Mouse (Mus musculus) lung, embryonic 16.5 days (tissue): ENCODE measurements around the gene Nfkbib. TPM values are rescaled to one million over a fixed set of nuclear protein-coding genes. Genes with fewer than 3 reads are reported as not detected.

Experiments used
- ATAC-seq: fragments of 200-750 bp; cut with Nextera tagmentation; 2 replicates; pipeline ENCODE4 v1.8.0; 2017; ENCODE audit warnings: low read depth, mild to moderate bottlenecking, moderate library complexity
- H3K27ac ChIP-seq: fragments of 300-500 bp; sonication (generic); 2 replicates; pipeline ENCODE4 v1.5.1; 2014; ENCODE audit warnings: mild to moderate bottlenecking, control low read depth, low read length
- H3K27me3 ChIP-seq: fragments of 300-500 bp; sonication (generic); 2 replicates; pipeline ENCODE4 v1.6.1; 2014; ENCODE audit warnings: low read depth, low read length, mixed read lengths; ENCODE audit not compliant: control insufficient read depth, insufficient read depth
- H3K36me3 ChIP-seq: fragments of 300-500 bp; sonication (generic); 2 replicates; pipeline ENCODE4 v1.6.1; 2014; ENCODE audit warnings: low read length; ENCODE audit not compliant: control insufficient read depth, insufficient read depth
- H3K4me1 ChIP-seq: fragments of 300-500 bp; sonication (generic); replicated peaks from 2 replicates; pipeline ENCODE4 v1.6.1; 2014; ENCODE audit warnings: low read length, mixed read lengths; ENCODE audit not compliant: control insufficient read depth, insufficient read depth
- H3K4me2 ChIP-seq: fragments of 300-500 bp; sonication (generic); 2 replicates; pipeline ENCODE4 v1.6.1; 2014; ENCODE audit warnings: low read depth, low read length, control low read depth
- H3K4me3 ChIP-seq: fragments of 300-500 bp; sonication (generic); 2 replicates; pipeline ENCODE4 v1.5.1; 2014; ENCODE audit warnings: mild to moderate bottlenecking, low read length, control low read depth
- H3K9ac ChIP-seq: fragments of 300-500 bp; sonication (generic); 2 replicates; pipeline ENCODE4 v1.6.1; 2014; ENCODE audit warnings: low read length, control low read depth
- H3K9me3 ChIP-seq: fragments of 300-500 bp; sonication (generic); 2 replicates; pipeline ENCODE4 v1.6.1; 2016; ENCODE audit warnings: low read length; ENCODE audit not compliant: control insufficient read depth
- WGBS: fragments of 180-500 bp; shearing (Covaris S2); extraction: QIAGEN DNeasy Blood & Tissue Kit; methylation state at CpG from one replicate; pipeline ENCODE4 v1.1.7; 2014; 5-methylcytosine and 5-hydroxymethylcytosine counted together
- polyA plus RNA-seq: library from polyadenylated mRNA; unstranded; fragments of >200 nt; fragmentation: Nextera tagmentation; extraction: Ambion mirVana; gene quantifications from 2 replicates; pipeline ENCODE4 v1.2.1, GENCODE M21; 2015

Gene Nfkbib
- 35.3 and 37.3 TPM in 2 replicates for polyA plus RNA-seq

DNA sequence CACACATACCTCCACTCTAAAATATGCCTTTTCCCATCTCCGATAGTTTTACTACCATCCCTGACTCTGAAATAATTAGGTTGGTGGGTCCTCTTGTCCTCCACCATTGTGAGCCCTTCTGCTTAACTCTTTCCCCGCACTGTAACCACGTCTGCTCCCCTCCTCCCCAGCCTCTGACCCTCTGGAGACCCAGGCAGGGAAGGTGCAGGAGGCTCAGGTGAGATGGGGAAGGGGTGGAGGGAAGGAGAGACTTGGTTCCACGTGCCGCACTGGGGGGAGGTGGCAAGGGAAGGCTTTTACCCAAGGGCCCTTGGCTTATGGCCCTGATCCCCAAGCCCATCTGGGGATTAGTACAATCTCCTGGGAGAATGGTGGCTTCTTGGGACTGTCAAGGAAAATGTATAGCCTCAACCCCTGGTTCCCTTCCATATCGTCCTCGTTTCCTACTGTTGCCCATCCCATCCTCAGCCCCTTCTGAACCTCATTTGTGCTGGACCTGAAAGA, at the start of gene Nfkbib:
Gene Nfkbib, minus strand, starts transcription at position 51 of the 504 bp plus-strand sequence.
- Histone ChIP-seq H3K27me3 (no peaks in the 10 kb centered on the region), H3K4me2 (peak within 1 kb of the TSS; percentile 84), H3K9me3 (no peaks in the 10 kb centered on the region), H3K4me3 (peak within 1 kb of the TSS; percentile 90), H3K27ac (no peak within 1 kb of the TSS), H3K9ac (peak within 1 kb of the TSS; percentile 83), H3K36me3 (no peaks in the 10 kb centered on the region), H3K4me1 (peaks cover 17% of the 10 kb centered on the region)
- 63% methylated on average over 7 of the region's 7 CpGs for WGBS
- ATAC-seq = no peak

DNA sequence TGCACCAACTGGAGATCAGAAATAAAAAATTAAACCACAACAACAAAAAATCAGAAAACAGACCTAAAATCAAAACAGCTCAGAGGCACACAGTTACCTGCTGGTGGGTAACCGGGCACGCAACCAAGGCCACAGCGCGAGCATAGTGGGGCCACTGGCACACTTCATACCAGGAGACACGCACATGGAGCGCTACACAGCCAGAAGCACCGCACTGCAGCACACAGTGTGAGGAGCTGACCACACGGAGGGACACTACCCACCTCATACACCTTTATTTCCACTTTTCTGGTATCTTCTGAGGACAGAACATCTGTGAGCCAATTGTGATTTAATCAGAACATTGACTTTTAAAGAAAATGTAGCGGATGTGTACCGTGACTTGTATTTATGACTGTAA, 49.6 kb upstream of the Nfkbib start:
- Histone ChIP-seq H3K9ac (no peak overlapping the region), H3K4me2 (no peak overlapping the region), H3K4me1 (peaks cover 47% of the 10 kb centered on the region), H3K27me3 (no peaks in the 10 kb centered on the region), H3K27ac (no peak overlapping the region), H3K4me3 (no peak overlapping the region), H3K36me3 (peaks cover 91% of the 10 kb centered on the region), H3K9me3 (no peaks in the 10 kb centered on the region)
- ATAC-seq = no peak
- 86% methylated on average over 10 of the region's 10 CpGs for WGBS

DNA sequence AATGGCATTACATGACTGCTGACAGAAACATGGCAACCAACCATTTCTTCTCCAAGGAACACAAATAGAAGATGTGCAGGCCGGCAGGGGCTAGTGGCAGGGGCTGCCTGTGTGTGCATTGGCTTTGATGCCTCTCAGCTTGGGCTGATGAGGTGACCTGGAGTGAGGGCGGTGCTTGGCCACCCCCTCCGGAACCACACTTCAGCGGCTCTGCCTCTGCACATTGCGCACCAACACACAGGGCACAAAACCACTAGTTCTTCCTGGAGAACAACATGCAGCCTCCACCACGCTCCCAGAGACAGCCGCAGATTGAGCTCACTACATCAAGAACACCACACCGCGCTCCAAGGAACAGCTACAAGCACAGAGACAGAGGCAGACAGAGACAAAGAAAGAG, 48.9 kb upstream of the Nfkbib start:
- WGBS = 81% methylated on average over 9 of the region's 9 CpGs
- Histone ChIP-seq H3K4me2 (no peak overlapping the region), H3K4me3 (no peak overlapping the region), H3K27ac (no peak overlapping the region), H3K9me3 (no peaks in the 10 kb centered on the region), H3K9ac (no peak overlapping the region), H3K36me3 (peaks cover 86% of the 10 kb centered on the region), H3K4me1 (peaks cover 47% of the 10 kb centered on the region), H3K27me3 (no peaks in the 10 kb centered on the region)
- no peak for ATAC-seq

DNA sequence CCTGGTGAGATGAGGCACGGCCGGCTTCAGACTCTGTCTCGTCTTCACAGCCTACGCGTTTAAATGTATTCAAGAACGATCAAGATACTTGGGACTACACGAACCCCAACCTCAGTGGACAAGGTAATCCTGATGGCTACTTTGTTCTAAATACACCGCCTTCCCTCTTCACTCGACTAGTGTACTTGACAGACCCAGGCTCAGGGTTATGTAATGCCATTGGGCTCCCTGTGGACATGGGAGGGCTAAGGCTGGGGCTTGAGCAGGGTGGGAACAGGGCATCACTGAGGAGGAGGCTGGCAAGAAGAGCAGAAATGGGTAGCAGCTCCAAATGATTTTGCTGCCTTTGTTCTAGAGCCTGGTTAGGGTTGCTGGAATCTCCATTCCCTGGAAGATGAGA, 47.9 kb upstream of the Nfkbib start:
- ATAC-seq = no peak
- Histone ChIP-seq H3K4me1 (peaks cover 46% of the 10 kb centered on the region), H3K4me2 (no peak overlapping the region), H3K9ac (no peak overlapping the region), H3K27ac (no peak overlapping the region), H3K27me3 (no peaks in the 10 kb centered on the region), H3K4me3 (no peak overlapping the region), H3K9me3 (no peaks in the 10 kb centered on the region), H3K36me3 (peaks cover 76% of the 10 kb centered on the region)
- WGBS = 84% methylated on average over 9 of the region's 9 CpGs

DNA sequence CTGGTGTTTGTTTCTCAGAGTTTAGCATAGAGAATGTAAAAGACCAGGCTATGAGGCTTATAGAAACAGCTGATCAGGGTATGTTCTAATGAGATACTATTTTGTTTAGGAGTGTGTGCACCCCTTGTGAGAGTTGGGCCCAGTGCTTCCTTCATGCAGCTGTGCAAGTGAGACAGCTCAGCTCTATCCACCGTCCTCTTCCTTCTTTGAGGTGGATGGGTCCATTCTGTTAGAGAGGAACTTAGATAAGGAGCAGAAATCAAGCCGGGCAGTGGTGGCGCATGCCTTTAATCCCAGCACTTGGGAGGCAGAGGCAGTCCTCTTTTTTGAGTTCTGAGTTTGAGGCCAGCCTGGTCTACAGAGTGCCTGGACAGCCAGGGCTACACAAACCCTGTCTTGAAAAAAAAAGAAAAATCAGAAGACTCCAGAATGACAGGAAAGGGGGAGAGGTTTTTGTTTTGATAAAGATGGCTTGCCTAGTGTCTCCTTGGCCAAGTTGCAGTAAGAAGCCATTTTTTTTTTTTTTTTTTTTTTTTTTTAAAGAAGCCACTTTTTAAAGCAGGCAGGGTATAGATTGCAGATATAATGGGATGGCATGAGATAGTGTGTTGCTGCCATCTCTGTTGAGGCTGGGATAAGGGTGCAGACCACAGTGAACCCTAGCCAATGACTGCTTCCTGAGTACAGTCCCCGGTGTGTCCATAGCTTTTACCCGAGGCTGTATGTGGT, 47.2 kb upstream of the Nfkbib start:
- H3K4me3 ChIP-seq = no peak overlapping the region
- no peak overlapping the region for H3K4me2 ChIP-seq
- ATAC-seq = no peak
- H3K36me3 ChIP-seq = peaks cover 69% of the 10 kb centered on the region
- 86% methylated on average over 5 of the region's 5 CpGs for WGBS
- no peaks in the 10 kb centered on the region for H3K9me3 ChIP-seq
- H3K27ac ChIP-seq = no peak overlapping the region
- H3K27me3 ChIP-seq = no peaks in the 10 kb centered on the region
- no peak overlapping the region for H3K9ac ChIP-seq
- peaks cover 40% of the 10 kb centered on the region for H3K4me1 ChIP-seq

DNA sequence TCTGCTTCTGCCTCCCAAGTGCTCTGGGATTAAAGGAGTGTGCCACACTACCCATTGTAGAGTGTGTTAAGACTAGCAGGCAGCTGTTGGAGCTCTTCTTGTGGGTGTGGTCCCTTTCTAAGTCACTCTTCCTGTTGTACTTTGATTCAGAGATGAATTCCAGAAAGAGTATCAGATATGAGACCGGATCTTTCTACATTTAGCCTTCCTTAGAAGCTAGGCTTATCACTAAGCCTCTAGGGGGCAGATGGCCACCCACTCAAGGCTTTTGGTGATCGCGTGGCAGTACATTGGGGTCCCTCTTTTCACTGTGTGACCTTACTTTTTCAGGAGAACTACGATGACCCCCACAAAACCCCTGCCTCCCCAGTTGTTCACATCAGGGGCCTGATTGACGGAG, 45.6 kb upstream of the Nfkbib start:
- WGBS = 67% methylated on average over 5 of the region's 5 CpGs

DNA sequence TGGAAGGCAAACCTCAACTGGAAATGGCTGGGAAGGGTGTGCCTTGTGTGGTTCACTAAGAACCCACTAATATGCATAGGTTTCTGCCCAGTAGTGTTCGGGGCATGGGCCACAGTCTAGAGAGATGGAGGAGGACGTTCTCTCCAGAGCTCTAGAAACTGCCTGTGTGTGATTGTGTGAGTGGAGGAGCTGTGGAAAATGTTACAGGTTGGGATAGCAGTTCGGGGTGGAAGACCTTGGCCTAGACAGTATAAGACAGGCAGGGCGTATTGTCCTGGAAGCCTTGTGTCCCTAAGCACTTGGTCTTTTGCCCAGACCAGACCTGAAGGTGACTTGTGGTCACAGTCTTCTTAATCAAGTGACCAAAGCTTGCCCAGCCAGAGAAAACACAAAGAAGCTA, 45.1 kb upstream of the Nfkbib start:
- Histone ChIP-seq H3K27ac (no peak overlapping the region; the same call in 1 of the 2 replicates), H3K4me1 (peaks cover 39% of the 10 kb centered on the region), H3K9ac (peak overlapping the region; percentile 97), H3K9me3 (no peaks in the 10 kb centered on the region), H3K36me3 (peaks cover 52% of the 10 kb centered on the region), H3K27me3 (no peaks in the 10 kb centered on the region), H3K4me2 (peak overlapping the region; percentile 89), H3K4me3 (peak overlapping the region; percentile 84)
- WGBS = 39% methylated on average over 4 of the region's 4 CpGs
- ATAC-seq = no peak

More for the DNA sequence above, 45.6 kb upstream of the Nfkbib start:
- peak overlapping the region; percentile 97; the same call in 1 of the 2 replicates for H3K9ac ChIP-seq
- H3K27ac ChIP-seq = no peak overlapping the region
- no peaks in the 10 kb centered on the region for H3K9me3 ChIP-seq
- peaks cover 36% of the 10 kb centered on the region for H3K4me1 ChIP-seq
- ATAC-seq = no peak
- H3K4me2 ChIP-seq = peak overlapping the region; percentile 89
- H3K4me3 ChIP-seq = peak overlapping the region; percentile 84
- peaks cover 57% of the 10 kb centered on the region for H3K36me3 ChIP-seq
- no peaks in the 10 kb centered on the region for H3K27me3 ChIP-seq

DNA sequence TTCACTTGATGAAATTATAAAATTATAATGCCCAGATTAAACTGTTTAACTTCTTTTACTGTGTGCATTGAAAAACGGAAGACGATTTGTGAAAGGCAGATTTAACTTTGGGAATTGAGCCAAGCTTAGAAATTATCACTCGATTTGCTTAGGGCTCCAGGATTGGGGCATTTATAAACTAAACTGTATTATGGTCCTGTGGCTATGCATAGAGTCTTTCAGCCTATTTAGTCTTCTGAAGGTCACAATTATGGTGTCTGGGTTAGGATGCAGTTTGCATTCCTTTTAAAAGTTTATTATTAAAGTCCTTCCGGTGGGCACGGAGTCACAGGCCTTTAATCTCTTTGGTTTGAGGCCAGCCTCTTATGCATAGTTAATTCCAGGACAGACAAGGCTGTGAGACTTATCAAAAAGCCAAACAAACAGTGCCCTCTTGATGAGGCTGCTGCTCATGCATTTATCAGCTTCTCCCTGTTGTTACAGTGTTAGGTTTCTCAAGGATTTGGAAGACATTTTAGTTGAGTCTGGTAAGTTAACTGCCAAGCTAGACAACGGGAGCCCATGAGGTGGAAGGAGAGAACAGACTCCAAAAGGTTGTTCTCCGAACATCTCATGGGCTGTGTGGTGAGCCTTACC, 44.4 kb upstream of the Nfkbib start:
- Histone ChIP-seq H3K4me2 (peak overlapping the region; percentile 89), H3K36me3 (peaks cover 45% of the 10 kb centered on the region), H3K4me3 (peak overlapping the region; percentile 84), H3K27me3 (no peaks in the 10 kb centered on the region), H3K9me3 (no peaks in the 10 kb centered on the region), H3K27ac (peak overlapping the region; percentile 99), H3K9ac (peak overlapping the region; percentile 97), H3K4me1 (peaks cover 35% of the 10 kb centered on the region)
- ATAC-seq = no peak
- WGBS = 2% methylated on average over 7 of the region's 7 CpGs

DNA sequence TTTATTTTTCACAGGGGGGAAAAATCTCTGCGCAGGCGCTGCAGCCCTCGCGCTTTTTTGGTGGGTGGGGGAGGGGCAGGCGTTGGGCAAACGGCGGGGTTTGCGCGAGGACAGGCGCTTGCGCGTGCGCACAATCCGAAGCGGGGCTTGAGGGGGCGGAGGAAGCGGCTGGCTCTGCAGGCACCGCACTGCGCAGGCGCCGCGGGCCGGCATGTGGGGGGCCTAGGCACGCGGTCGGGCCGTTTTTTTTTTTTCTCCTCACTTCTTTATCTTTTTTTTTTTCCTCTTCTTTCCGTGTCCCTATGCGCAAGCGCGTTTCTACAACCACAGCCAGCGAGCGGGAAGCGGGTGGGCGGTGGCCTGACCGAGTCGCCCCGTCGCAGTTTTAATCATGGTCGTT, 43.9 kb upstream of the Nfkbib start:
- peak; percentile 61 for ATAC-seq
- Histone ChIP-seq H3K9ac (peak overlapping the region; percentile 97), H3K4me1 (peaks cover 35% of the 10 kb centered on the region), H3K27ac (peak overlapping the region; percentile 99), H3K4me3 (peak overlapping the region; percentile 84), H3K4me2 (peak overlapping the region; percentile 89), H3K27me3 (no peaks in the 10 kb centered on the region), H3K9me3 (no peaks in the 10 kb centered on the region), H3K36me3 (peaks cover 40% of the 10 kb centered on the region)
- under 1% methylated on average over 40 of the region's 40 CpGs for WGBS
